Mouse (Mus musculus) spleen, adult 2 months (tissue): ENCODE results near the gene Rarg. TPM values are rescaled to one million over a fixed set of nuclear protein-coding genes. Genes with fewer than 3 reads are reported as not detected.

Source experiments
- DNase-seq, 2 experiments: peaks; one replicate each; pipeline versions ENCODE4 v3.0.0 to v3.0.0-alpha.2; 2012 to 2021; ENCODE audit warnings: low spot score in 2 of 2, low read depth in 1 of 2
- H3K27ac ChIP-seq: fragments of 200-500 bp; 2 replicates; pipeline ENCODE4 v1.5.1; 2012; ENCODE audit warnings: low read length, inconsistent platforms; ENCODE audit not compliant: insufficient read depth
- H3K27me3 ChIP-seq: fragments of 200-500 bp; 2 replicates; pipeline ENCODE4 v1.6.1; 2012; ENCODE audit warnings: mild to moderate bottlenecking, moderate library complexity, low read length, inconsistent platforms; ENCODE audit not compliant: control insufficient read depth, insufficient read depth
- H3K36me3 ChIP-seq: fragments of 200-500 bp; 2 replicates; pipeline ENCODE4 v1.6.1; 2012; ENCODE audit warnings: mild to moderate bottlenecking, low read length, inconsistent platforms; ENCODE audit not compliant: control insufficient read depth, insufficient read depth
- H3K4me1 ChIP-seq: fragments of 200-500 bp; 2 replicates; pipeline ENCODE4 v1.6.1; 2011; ENCODE audit warnings: inconsistent platforms; ENCODE audit not compliant: control insufficient read depth, insufficient read depth, insufficient read length
- H3K4me3 ChIP-seq: fragments of 200-500 bp; 2 replicates; pipeline ENCODE4 v1.5.1; 2011; ENCODE audit warnings: mild to moderate bottlenecking, inconsistent platforms; ENCODE audit not compliant: insufficient read depth, insufficient read length; ENCODE audit errors: extremely low read depth
- CTCF ChIP-seq: fragments of 200-500 bp; IDR thresholded peaks from 2 replicates; pipeline ENCODE4 v1.5.1; 2011; ENCODE audit warnings: mild to moderate bottlenecking, inconsistent platforms; ENCODE audit not compliant: insufficient read depth, insufficient read length, insufficient replicate concordance; ENCODE audit errors: extremely low read depth
- POLR2A ChIP-seq: fragments of 200-500 bp; IDR thresholded peaks from 2 replicates; pipeline ENCODE4 v1.6.1; 2011; ENCODE audit warnings: low read depth, low read length, inconsistent platforms
- WGBS: fragments of 180-500 bp; shearing (Covaris S2); methylation state at CpG from one replicate; pipeline ENCODE4 v1.1.7; 2018; 5-methylcytosine and 5-hydroxymethylcytosine counted together
- polyA plus RNA-seq: library from polyadenylated mRNA; depleted of rRNA; stranded (reverse); fragments of >200 nt; gene quantifications from 2 replicates; pipeline ENCODE4 v1.2.3, GENCODE M21; 2012; rRNA removed

Rarg gene
- polyA plus RNA-seq, 1 experiment, result 21.1 TPM

DNA sequence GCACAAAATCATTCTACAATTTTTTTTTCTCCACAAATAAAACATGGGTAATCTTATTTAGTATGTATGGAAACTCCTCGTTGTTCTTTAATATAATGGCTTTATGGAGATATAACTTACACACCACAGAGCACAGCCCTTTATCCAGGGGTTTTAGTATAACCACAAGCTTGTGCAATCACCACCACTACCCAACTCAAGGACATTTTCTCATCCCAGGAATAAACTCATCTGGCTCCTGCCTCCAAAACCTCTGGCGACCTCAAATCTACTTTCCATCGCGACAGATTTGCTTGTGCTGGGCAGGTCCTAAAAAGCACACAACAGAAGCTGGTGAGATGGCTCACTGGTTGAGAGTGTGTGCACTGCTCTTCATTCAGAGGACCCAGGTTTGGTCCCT, 63.7 kb downstream of the Rarg start:
- no peak overlapping the region for H3K27ac ChIP-seq
- DNase-seq, result no peak
- no peaks in the 10 kb centered on the region for H3K27me3 ChIP-seq
- no peak for TF ChIP-seq POLR2A
- TF ChIP-seq CTCF, result no peak
- H3K4me1 ChIP-seq, result peaks cover 3% of the 10 kb centered on the region; the same call in 1 of the 2 replicates
- H3K4me3 ChIP-seq, result no peak overlapping the region
- no peaks in the 10 kb centered on the region for H3K36me3 ChIP-seq
- WGBS, result 78% methylated on average over 4 of the region's 4 CpGs

GRCm38 (mm10) chr15:102192820-102193386, 64.4 kb downstream of the Rarg start:
- no peak for TF ChIP-seq CTCF
- TF ChIP-seq POLR2A, result no peak
- Histone ChIP-seq H3K27ac (no peak overlapping the region), H3K4me3 (no peak overlapping the region), H3K36me3 (no peaks in the 10 kb centered on the region), H3K4me1 (peaks cover 3% of the 10 kb centered on the region; the same call in 1 of the 2 replicates), H3K27me3 (no peaks in the 10 kb centered on the region)
- WGBS, result 34% methylated on average over 5 of the region's 5 CpGs
- DNase-seq, result no peak

DNA sequence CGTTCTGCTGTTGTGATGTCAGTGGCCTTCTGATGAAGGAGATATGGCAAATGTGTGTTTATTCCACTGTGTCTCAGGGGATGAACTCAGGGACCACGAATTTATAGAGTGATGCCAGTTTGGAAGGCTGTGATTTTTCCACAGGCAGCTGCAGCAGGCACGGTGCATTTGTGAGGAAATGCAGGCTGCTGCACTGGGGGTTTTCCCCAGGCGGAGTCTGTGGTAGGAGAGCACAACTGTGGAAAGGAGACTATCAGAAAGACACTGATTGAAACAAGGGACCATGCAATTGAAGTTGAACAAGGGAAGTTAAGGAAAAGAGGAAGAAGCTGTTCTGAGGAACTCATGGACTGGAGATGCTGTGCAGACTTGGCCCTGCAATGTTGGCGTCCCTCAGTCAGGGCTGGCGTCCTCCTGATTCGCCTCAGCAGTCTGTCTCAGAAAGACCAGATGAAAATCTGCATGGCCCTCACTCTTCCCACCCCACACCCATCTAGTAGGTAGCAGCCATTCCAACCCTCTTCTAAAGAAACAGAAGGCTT, 65.0 kb downstream of the Rarg start:
- no peak for TF ChIP-seq POLR2A
- TF ChIP-seq CTCF, result no peak
- no peak overlapping the region for H3K4me3 ChIP-seq
- H3K36me3 ChIP-seq, result no peaks in the 10 kb centered on the region; the same call in 1 of the 2 replicates
- H3K27ac ChIP-seq, result no peak overlapping the region
- H3K27me3 ChIP-seq, result no peaks in the 10 kb centered on the region
- H3K4me1 ChIP-seq, result peaks cover 3% of the 10 kb centered on the region; the same call in 1 of the 2 replicates
- DNase-seq, result no peak
- WGBS, result 51% methylated on average over 7 of the region's 7 CpGs

- DNase-seq, result no peak
- Histone ChIP-seq H3K27me3 (no peaks in the 10 kb centered on the region), H3K36me3 (no peaks in the 10 kb centered on the region; the same call in 1 of the 2 replicates), H3K4me3 (no peak overlapping the region), H3K27ac (no peak overlapping the region), H3K4me1 (peaks cover 3% of the 10 kb centered on the region; the same call in 1 of the 2 replicates)
- no peak for TF ChIP-seq CTCF
- no peak for TF ChIP-seq POLR2A
- WGBS, result 86% methylated on average over 7 of the region's 7 CpGs
Observed at GRCm38 (mm10) chr15:102191699-102192098, 65.6 kb downstream of the Rarg start.

- Histone ChIP-seq H3K27ac (no peak overlapping the region), H3K4me3 (no peak overlapping the region), H3K27me3 (no peaks in the 10 kb centered on the region), H3K36me3 (no peaks in the 10 kb centered on the region; the same call in none of the 2 replicates), H3K4me1 (peaks cover 3% of the 10 kb centered on the region; the same call in 1 of the 2 replicates)
- no peak for TF ChIP-seq POLR2A
- no peak for TF ChIP-seq CTCF
- WGBS, result 83% methylated on average over 6 of the region's 6 CpGs
- DNase-seq, result no peak
Observed at GRCm38 (mm10) chr15:102188883-102189282, 68.4 kb downstream of the Rarg start.

GRCm38 (mm10) chr15:102188096-102188495, 69.2 kb downstream of the Rarg start:
- no peak for DNase-seq
- H3K36me3 ChIP-seq, result no peaks in the 10 kb centered on the region; the same call in none of the 2 replicates
- peaks cover 3% of the 10 kb centered on the region; the same call in 1 of the 2 replicates for H3K4me1 ChIP-seq
- 90% methylated on average over 10 of the region's 10 CpGs for WGBS
- H3K4me3 ChIP-seq, result no peak overlapping the region
- no peak overlapping the region for H3K27ac ChIP-seq
- TF ChIP-seq POLR2A (no peak), CTCF (no peak)
- no peaks in the 10 kb centered on the region for H3K27me3 ChIP-seq

GRCm38 (mm10) chr15:102186239-102186638, 71.1 kb downstream of the Rarg start:
- no peak for TF ChIP-seq POLR2A
- no peak for TF ChIP-seq CTCF
- Histone ChIP-seq H3K27me3 (no peaks in the 10 kb centered on the region), H3K36me3 (no peaks in the 10 kb centered on the region; the same call in none of the 2 replicates), H3K27ac (no peak overlapping the region), H3K4me3 (no peak overlapping the region), H3K4me1 (no peaks in the 10 kb centered on the region)
- WGBS, result 92% methylated on average over 11 of the region's 11 CpGs
- DNase-seq, result no peak

Other genes with a start within 250 kb of the Rarg start
- gene Krt18, start 229.3 kb downstream of the Rarg start, polyA plus RNA-seq, result 2.1 and 2.2 TPM in 2 replicates
- gene Eif4b, start 183.7 kb downstream of the Rarg start, polyA plus RNA-seq, result 59.7 and 65.8 TPM in 2 replicates
- gene Tns2, start 157.1 kb downstream of the Rarg start, polyA plus RNA-seq, result 44.5 and 46.3 TPM in 2 replicates
- 26.0 and 28.8 TPM in 2 replicates for gene Spryd3, start 121.3 kb downstream of the Rarg start, polyA plus RNA-seq
- gene Igfbp6, start 113.2 kb downstream of the Rarg start, polyA plus RNA-seq, result 10.9 and 21.0 TPM in 2 replicates
- 3.2 and 5.4 TPM in 2 replicates for gene Soat2, start 107.0 kb downstream of the Rarg start, polyA plus RNA-seq
- 26.8 and 30.2 TPM in 2 replicates for gene Zfp740, start 54.3 kb downstream of the Rarg start, polyA plus RNA-seq
- gene Csad, start 52.8 kb downstream of the Rarg start, polyA plus RNA-seq, result 33.2 and 40.9 TPM in 2 replicates
- gene Itgb7, start 25.6 kb downstream of the Rarg start, polyA plus RNA-seq, result 127 and 143 TPM in 2 replicates
- gene Gm9918, start 13.0 kb upstream of the Rarg start, polyA plus RNA-seq, result 0.05 TPM in 1 of 2 replicates, not detected in the other
- 57.8 and 79.8 TPM in 2 replicates for gene Mfsd5, start 21.9 kb upstream of the Rarg start, polyA plus RNA-seq
- 8.9 and 15.1 TPM in 2 replicates for gene Espl1, start 38.7 kb upstream of the Rarg start, polyA plus RNA-seq
- 51.9 and 63.6 TPM in 2 replicates for gene Pfdn5, start 68.6 kb upstream of the Rarg start, polyA plus RNA-seq
- gene Myg1, start 74.2 kb upstream of the Rarg start, polyA plus RNA-seq, result 41.9 and 48.4 TPM in 2 replicates
- 51.9 and 55.8 TPM in 2 replicates for gene Aaas, start 93.3 kb upstream of the Rarg start, polyA plus RNA-seq
- gene Sp7, start 109.7 kb upstream of the Rarg start, polyA plus RNA-seq, result not detected in 2 replicates
- gene Sp1, start 148.6 kb upstream of the Rarg start, polyA plus RNA-seq, result 19.6 and 22.7 TPM in 2 replicates
- 0.56 and 0.66 TPM in 2 replicates for gene Amhr2, start 187.8 kb upstream of the Rarg start, polyA plus RNA-seq
- 170 and 215 TPM in 2 replicates for gene Prr13, start 201.5 kb upstream of the Rarg start, polyA plus RNA-seq
- gene Pcbp2, start 213.0 kb upstream of the Rarg start, polyA plus RNA-seq, result 378 and 426 TPM in 2 replicates
- not detected in 2 replicates for gene Gm10337, start 246.2 kb upstream of the Rarg start, polyA plus RNA-seq